Mouse (Mus musculus) thymus, postnatal 0 days (tissue): ENCODE data around the gene Sstr3. TPM values are rescaled to one million over a fixed set of nuclear protein-coding genes. Genes with fewer than 3 reads are reported as not detected.

Experiments
- DNase-seq: peaks from one replicate; pipeline ENCODE4 v3.0.0-alpha.2; 2015; ENCODE audit warnings: low spot score
- polyA plus RNA-seq: library from polyadenylated mRNA; unstranded; fragments of >200 nt; fragmentation: Nextera tagmentation; extraction: Ambion mirVana; gene quantifications from 2 replicates; pipeline ENCODE4 v1.2.1, GENCODE M21; 2015

Sstr3 gene
- polyA plus RNA-seq, 1 experiment from 2014 or later, result 0.03 TPM

GRCm38 (mm10) chr15:78504816-78505215 is 39.7 kb downstream of the Sstr3 start:
- DNase-seq, result no peak

GRCm38 (mm10) chr15:78504013-78504412 is 40.5 kb downstream of the Sstr3 start:
- DNase-seq, result no peak

DNA sequence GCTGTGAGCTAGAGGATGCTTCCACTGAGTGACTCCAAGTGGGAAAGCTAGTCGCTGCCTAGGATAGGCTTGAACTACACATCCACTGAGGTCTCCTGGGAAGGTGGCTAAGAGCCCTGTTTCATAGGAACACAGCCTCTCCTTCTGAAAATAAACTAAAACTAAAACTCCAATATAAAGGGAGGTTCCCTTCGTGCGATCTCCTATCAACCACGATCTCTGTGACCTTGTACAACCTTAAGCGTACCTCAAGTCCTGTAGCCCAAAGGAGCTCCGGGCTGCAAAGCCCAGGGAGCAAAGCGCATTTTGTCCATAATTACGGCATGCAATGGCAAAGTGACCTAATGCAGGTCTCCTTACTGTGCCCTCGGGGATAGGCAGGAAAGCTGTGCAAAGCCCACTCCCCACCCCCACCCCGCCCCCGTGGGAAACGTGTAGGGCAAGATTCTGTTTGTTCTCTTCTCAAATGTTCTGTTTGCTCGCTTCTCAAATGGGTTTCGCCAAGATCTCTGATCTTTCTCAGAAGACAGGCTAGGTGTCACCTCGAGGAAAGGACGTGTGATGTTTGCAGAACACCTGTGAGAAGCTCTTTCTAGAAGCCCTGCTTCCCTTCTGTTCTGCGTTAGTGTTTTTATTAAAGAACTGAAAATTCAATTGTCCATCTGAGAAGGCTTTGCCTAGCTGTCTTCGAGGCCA is 41.9 kb downstream of the Sstr3 start:
- no peak for DNase-seq

DNA sequence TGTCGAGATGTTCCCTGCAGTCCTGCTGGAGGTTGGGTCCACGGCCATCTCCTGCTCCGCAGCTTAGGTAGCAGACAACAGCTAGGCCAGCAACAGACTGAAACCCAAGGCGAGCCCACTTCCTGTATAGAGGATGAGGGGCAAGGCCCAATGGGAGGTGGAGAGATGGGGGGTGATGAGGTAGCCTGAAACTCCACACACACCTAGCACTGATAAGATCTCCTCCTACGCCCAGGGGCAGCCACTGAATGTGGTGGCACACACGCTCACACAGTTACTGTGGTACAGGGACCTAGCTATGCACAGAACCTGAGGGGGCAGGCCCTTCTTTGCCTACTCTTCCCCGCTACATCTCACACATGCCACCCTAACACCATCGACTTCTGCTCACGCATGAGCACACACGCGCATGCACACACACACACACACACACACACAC is 49.5 kb downstream of the Sstr3 start, which contains the start of gene Il2rb:
Gene Il2rb (minus strand): TSS at position 304 of the 439 bp plus-strand sequence.
- peak; percentile 32 for DNase-seq

DNA sequence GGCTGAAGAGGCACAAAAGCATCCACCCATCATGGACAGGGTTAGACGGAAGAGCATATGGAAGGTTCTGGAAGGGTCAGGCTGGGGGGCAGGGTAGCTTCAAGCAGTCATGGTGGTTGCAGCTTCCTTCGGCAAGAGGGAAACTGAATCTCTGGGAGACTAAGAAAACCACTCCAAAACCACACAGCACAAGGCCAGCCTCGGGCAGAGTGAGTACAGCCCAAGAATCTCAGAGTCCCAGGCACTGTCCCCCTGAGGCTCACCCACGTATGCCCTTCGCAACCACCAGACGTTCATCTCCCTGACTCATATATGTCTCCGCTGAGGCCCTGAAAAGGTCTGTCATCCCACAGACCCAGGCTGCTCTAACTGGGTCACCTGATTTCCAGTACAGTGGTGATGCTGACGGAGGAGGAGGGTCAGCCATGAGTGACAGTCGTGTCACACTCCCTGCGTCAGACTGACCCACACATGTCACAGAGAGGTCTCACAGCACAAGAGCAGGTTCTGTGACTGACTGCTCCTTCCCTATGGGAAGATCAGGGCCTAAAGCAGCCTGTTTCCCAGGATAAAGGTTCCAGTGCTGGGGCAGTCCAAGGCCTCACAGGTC is 51.0 kb downstream of the Sstr3 start:
- DNase-seq, result no peak

DNA sequence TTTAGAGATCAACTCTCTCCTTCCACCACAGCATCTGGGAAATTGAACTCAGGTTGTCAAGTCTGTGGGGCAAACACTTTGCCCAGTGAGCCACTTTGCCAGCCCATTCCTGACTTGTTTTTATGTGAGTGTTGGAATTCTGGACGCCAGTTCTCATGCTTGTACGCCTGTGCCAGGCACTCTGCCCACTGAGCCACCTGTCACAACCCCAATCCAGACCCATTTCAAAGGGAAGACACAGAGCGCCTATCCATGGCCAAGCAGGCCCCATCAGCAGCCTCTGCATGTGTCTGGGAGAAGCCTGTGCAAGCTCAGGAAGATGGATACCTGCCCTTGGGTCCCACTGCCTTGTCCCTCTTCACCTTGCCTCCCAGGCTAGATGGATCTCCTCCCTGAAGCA is 53.2 kb downstream of the Sstr3 start:
- no peak for DNase-seq

- DNase-seq, result no peak
Observed at GRCm38 (mm10) chr15:78489906-78490305, 54.6 kb downstream of the Sstr3 start.

DNA sequence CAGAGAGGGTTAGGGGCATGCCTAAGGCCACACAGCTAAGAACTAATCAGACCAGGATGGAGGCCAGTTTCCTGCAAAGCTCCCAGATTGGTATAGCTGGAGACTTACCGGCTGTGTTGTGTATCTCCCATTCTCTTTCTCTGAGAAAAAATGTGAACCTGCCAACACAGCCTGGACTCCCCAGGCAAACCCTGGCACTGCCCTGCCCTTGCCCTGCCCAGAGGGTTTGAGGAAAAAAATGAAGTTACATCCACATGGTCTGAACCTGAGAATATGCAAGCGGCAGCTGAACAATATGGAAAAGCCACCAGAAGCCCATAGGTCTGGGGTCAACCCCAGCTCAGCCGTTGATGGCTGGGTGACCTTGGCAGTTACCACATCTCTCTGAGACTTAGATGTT is 55.2 kb downstream of the Sstr3 start:
- no peak for DNase-seq

- no peak for DNase-seq
Observed at GRCm38 (mm10) chr15:78487066-78487465, 57.4 kb downstream of the Sstr3 start.

Other genes starting within 250 kb of the Sstr3 start
- 1.2 and 1.3 TPM in 2 replicates for gene Csf2rb2, start 239.0 kb downstream of the Sstr3 start, polyA plus RNA-seq
- 5.1 and 5.5 TPM in 2 replicates for gene Csf2rb, start 218.9 kb downstream of the Sstr3 start, polyA plus RNA-seq
- gene Tex33, start 148.8 kb downstream of the Sstr3 start, polyA plus RNA-seq, result 0.39 and 0.55 TPM in 2 replicates
- 60.0 and 68.3 TPM in 2 replicates for gene Tst, start 138.8 kb downstream of the Sstr3 start, polyA plus RNA-seq
- gene Mpst, start 138.3 kb downstream of the Sstr3 start, polyA plus RNA-seq, result 3.0 and 4.1 TPM in 2 replicates
- 8.1 and 10.1 TPM in 2 replicates for gene Kctd17, start 116.1 kb downstream of the Sstr3 start, polyA plus RNA-seq
- 0.12 and 0.39 TPM in 2 replicates for gene Tmprss6, start 76.1 kb downstream of the Sstr3 start, polyA plus RNA-seq
- gene Il2rb, start 49.4 kb downstream of the Sstr3 start, polyA plus RNA-seq, result 10.3 and 12.2 TPM in 2 replicates
- gene C1qtnf6, start 13.3 kb downstream of the Sstr3 start, polyA plus RNA-seq, result 6.5 and 9.1 TPM in 2 replicates
- 662 and 779 TPM in 2 replicates for gene Rac2, start 28.1 kb upstream of the Sstr3 start, polyA plus RNA-seq
- 23.0 and 23.7 TPM in 2 replicates for gene Cyth4, start 52.4 kb upstream of the Sstr3 start, polyA plus RNA-seq
- 0.91 and 1.3 TPM in 2 replicates for gene Elfn2, start 174.1 kb upstream of the Sstr3 start, polyA plus RNA-seq
- gene Mfng, start 228.8 kb upstream of the Sstr3 start, polyA plus RNA-seq, result 55.2 TPM in 2 replicates